Mouse (Mus musculus): ENCODE measurements around the gene Trpv3.

Gene Trpv3

DNA sequence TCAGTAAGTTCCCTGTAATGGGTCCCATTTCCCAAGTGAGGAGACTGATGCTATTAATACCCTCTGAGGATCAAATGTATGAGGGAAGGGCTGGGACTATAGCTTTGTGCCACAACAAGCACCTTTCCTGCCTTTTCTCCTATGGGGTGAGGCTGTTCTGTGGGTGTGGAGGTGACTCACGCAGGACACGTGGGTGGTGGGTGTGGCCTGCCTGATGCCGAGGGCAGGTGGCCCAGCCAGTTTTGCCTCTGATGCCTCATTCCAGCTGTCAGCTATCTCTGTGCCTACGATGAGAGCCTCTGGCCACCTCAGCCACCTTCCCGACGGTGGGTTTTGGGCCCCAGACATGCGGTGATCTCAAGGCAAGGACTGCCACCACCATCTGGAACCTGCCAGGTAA lies at the start of gene Trpv3:
Gene Trpv3, plus strand, starts transcription at position 122 of the 400 bp plus-strand sequence.
- DNase-seq (ENCODE audit: low spot score), result no peak

DNA sequence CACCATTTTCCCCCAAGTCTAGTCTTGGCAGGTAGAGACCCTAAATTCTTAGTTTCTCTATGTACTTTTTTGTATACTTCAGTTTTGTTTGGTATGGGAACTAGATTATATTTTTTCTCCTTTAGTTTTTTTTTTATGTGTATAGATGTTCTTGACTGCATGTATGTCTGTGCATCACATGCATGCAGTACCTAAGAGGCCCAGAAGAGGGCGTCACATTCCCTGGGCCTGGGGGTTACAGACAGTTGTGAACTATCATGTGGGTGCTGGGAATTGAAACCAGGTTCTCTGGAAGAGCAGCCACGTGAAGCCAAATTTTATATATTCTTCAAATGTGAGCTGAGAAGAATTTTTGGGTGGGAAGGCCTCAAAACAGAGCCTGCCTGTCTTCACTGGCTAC lies 47.5 kb upstream of the Trpv3 start:
- DNase-seq (ENCODE audit: low spot score), result no peak

DNA sequence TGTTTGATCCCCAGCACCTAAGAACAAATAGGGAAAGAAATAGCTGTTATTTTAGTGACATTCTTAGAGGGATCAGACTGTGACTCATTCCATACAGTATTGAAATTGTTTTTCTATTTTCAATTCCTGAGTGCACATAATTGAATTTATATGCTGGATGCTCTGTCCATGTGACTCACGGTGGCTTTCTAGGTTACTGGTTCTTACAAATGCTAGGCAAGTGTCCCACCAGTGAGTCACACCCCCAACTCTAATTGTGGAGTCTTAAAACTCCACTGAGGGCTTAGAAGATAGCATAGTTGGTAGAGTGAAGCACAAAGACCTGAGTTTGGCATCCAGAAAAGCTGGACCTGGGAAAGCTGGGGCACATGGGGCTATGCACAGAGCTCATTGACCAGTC lies 46.5 kb upstream of the Trpv3 start:
- DNase-seq (ENCODE audit: low spot score), result no peak

DNA sequence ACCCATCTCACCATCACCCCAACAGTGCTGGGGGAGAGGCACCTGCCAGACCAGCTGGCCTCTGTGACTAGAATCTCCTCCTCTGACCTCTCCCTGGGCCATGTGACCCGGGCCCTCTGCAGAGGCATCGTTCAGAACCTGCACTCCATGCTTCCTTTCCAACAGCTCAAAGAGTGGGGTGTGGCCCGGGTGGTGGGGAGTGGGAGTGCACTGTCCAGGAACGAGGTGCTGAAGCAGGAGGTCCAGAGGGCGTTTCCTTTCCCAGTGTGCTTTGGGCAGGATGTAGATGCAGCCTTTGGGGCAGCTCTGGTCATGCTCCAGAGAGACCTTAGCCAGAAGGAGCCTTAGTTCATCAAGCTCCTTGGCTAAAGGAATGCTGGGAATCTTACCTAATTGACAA lies 44.3 kb upstream of the Trpv3 start:
- no peak for DNase-seq (ENCODE audit: low spot score)

DNA sequence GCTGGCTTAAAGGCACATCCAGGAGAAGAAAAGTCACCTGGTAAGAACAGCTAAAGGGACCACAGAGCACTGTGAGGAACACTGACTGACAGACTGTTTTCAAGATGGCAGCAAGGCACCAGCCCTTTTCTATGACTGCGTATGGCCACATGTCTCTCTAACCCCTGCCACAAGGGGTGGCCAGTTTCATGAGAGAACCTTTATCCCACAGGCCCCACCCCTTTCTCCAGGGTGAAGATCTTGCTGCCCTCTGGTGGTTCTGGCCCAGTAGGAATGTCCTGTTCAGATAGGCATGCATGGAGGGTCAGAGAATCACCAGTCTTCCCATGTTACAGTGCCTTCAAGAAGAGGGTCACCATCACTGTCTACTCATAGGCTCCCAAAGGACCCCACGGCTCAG lies 43.2 kb upstream of the Trpv3 start:
- no peak for DNase-seq (ENCODE audit: low spot score)

DNA sequence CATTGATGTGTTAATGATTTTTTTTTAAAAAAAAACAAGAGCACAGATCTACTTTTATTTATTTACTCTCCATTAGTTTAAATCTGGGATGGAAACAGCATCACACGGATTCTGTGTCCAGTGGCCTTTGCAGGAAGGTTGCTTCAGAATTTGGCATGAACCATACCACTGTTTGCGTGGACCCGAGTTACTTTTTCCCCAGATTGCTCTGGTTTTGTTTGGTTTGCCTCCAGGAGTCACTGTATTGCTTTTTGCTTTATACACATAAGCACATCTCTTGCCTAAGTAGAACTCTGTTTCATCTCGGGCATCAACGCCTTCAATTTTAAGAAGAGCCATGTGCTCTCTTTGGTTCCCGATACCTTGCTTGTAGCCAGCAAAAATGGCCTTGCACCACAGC lies 41.3 kb upstream of the Trpv3 start:
- no peak for DNase-seq (ENCODE audit: low spot score)

DNA sequence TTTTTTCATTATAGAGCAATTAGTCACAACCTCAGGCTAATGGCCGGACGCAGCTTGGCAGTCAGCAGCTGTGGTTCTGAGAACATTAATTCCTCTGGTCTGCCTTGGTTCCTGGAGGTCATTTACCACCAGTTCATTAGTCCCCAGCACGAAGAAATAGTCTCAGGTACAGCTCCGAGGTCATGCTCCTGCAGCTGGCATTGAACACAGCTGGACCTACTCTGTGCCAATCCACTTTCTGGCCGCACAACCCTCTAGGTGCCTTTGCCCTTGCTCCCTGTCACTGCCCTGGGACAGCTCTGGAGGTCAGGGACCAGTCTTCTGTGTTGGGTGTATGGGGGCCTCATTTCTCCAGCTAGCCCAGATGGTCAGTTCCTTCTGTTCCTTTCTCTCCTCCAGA lies 38.3 kb upstream of the Trpv3 start:
- DNase-seq (ENCODE audit: low spot score), result no peak

DNA sequence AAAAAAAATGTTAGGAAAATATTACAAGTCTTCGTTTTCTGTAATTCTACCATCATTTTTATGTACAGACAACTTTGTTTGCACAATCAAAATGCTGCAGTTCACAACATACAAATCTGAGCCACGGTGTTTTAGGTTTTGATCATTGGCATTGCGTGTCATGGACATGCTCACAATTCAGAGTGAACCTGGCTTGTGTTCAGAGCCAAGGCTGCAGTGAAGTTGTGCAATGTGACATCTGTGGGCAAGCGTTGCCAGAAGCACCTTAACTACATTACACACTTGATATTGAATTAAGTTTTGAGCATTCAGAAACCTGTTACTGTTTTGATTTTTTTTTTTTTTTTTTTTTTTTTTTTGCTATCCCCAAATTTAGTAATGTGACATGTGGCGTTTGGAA lies 37.1 kb upstream of the Trpv3 start:
- DNase-seq (ENCODE audit: low spot score), result no peak

DNA sequence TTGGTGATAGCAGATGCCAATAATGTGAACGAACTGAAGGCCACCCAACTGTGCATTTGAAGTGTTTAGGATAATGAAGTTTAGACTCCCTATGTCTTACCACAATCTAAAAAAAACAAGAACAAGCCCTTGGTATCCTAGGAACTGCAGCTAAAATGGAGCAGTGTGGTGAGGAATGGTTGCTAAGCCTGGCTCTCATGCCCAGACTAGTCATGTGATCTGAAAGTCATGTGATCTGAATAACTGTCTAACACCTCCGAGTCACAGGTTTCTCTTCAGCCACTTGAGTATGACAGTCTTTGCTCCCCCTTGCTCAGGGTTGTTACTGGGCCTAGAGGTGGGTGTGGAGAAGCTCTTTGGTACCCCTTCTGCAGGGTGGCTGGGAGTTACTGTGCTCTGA lies 34.7 kb upstream of the Trpv3 start:
- no peak for DNase-seq (ENCODE audit: low spot score)

DNA sequence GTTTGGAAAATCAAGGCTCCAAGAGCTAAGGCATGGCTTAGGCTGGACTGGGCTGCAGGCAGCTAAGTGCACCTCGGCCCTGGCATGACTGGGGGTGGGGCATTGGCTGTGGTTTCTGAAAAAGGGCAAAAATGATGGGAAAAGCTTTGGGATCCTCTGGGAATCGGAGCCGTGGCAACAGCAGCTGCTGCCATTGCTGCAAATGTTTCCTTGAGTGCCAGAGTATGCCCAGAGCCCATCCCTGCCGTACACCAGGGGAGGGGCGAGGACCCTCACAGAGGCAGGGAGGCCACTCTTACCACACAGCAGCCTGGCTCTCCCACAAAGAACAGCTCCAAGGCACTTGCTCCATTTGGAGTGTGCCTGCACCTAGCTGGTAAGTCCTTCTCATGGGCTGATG lies 33.2 kb upstream of the Trpv3 start, which contains the start of gene Trpv1:
Gene Trpv1, plus strand, starts transcription at position 301 of the 400 bp plus-strand sequence.
- no peak for DNase-seq (ENCODE audit: low spot score)

DNA sequence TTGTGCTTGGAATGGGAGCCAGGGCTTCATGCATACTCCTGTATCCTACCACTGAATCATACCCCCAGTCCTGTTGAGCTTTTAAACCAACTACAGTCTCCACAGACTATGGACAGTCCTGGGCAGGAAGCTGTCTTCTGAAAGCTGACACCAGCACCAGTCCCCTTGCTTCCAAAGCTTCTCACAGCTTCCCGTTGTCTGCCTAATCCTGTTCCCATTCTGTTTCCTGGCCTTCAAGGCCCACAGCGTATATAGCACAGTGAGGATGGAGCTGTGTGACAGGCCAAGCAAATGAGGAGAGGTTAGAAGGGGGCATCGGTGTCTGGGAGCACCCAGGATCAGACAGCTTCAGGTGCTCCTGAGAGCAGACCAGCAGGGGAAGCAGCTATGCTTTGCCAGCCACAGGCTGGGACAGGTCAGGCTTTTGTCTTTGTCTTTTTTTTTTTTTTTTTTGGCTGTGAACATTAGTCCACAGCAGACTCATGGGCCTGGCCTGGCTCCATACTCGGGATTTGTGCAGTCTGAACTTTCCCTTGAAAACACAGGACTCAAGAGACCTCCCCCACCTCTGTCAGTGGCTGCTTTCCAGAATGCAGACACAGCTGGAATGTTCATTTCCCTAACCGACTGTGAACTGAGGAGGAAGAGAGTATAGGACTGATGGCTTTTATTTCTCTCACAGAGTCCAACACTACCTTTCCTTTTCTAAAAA lies 31.0 kb upstream of the Trpv3 start:
- DNase-seq (ENCODE audit: low spot score), result no peak

DNA sequence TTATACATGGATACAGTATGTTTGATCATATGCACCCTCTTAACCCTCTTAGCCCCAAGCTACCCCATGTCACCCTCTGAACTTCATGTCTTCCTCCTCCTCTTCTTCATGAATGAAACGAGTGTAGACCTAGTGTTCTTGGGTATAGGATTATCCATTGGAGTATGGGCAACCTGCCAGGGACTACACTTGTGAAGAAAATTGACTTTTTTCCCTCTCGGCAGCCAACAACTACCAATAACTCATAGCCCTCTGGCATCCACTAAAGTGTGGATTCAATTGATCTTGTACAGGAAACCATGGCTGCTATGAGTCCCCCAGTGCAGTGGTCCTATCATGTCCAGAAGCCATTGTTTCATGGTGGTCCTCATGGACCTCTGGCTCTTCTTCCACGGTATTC lies 30.5 kb upstream of the Trpv3 start:
- no peak for DNase-seq (ENCODE audit: low spot score)

DNA sequence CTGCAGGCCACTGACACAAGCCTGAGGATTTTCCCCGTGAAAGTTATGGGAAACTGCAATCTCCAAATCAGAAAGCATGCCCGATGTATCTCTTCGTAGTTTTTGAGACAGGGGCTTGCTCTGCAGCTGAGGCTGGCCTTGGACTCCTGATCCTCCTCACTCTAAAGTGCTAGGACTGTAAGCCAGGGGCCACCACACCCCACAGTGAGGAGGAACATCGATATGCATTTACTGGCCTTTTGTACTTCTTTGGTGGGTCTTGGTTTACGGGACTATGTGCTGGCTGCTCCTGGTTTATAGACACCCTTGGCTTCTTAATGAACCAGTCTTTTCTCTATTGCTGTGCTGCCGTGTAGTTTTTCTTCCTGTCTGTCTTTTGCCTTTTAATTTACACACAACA lies 25.0 kb upstream of the Trpv3 start:
- DNase-seq (ENCODE audit: low spot score), result no peak

DNA sequence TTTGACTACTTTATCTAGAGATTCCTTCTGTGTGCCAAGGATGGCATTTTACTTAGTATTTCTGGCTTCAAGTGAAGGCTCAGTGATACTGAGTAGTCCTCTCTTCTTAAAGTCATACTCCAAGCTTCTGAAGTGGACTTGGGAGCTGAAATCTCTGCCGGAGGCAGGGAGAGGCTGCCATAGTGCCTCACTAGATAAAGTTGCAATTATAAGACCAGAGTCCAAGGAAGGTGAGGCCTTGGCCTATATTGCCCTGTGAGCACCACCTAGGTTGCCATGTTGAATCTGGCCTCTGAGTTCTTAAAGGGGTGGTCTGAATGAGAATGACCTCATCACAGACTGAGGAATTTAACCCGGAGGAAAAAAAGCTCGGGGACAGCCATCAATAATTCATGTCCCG lies 24.4 kb upstream of the Trpv3 start:
- DNase-seq (ENCODE audit: low spot score), result no peak

DNA sequence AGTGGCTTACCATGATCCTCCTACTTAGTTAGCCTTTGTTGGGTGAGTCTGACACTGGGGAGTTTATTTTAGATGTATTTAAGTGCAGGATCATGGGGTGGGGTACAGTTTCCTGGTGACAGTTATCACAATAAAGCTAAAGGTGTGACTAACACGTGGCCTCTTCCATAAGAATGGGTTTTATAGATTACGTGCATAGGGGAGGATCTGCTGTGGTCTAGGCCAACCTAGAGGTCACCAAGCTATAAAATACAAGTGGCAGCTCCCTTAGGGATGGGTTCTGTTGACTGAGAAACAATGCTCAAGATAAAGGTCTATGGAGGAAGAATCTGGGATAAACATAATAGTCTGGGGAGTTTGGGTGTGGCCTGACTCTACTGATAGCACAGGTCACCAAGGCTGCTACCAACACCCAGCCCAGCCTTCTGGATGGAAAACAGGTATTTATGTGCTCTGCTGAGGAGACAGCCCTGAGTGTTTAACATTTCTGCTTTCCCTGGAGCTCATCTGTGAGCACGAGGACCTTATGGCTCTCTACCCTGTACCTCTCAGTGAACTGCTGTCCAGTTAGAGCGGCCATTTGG lies 9.7 kb upstream of the Trpv3 start:
- DNase-seq (ENCODE audit: low spot score), result no peak

DNA sequence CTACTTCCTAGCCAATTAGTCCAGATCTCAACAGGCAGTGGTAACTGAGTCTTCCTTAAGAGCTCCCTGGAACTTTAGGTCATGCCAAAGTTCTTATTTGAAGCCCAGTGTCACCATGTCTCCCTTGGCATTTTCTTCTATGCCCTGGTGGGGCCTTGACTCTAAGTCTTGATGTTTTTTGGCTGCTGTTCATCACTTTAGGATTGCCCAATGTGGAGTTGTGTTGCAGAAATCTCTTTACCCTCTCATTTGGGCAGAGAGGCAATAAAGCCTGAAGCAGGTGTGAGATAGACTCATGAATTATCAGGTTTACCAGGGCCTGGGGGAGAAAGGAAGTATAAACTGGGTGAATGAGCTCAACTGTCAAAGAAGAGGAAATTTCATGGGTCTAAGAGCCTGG lies 8.5 kb upstream of the Trpv3 start:
- no peak for DNase-seq (ENCODE audit: low spot score)

DNA sequence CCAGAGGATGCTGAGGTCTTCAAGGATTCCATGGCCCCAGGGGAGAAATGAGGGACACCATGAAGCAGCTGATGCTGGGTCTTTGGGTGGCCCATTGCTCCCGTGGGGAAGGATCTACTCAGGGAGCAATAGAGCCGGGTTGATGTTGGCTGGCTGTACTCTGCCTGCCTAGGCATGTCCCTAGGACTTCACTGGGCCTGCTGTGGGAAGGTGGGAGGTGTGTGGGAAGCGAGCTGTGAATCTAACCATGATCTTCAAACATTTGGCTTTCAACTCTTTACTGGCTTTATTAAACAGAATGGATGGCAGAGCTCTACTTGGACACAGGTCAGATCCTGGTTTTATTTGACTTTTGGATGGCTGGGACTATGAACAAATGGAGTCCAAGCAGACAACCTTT lies 6.7 kb upstream of the Trpv3 start:
- no peak for DNase-seq (ENCODE audit: low spot score)

DNA sequence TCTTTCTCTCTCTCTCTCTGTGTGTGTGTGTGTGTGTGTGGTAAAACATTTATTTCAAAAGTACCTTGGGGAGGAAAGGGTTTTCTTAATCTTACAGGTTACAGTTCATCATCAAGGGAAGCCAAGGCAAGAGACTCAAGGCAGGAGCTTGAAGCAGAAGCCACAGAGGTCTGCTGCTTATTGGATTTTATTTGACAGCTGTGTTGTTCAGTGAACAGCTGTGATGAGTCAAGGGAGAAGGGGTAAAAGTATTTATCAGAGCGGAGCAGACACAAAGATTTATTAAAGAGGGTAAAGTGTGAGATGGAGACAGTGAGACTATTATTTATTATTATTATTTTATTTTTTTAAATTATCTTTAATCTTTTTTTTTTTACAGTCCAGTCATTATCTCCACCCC lies 5.8 kb upstream of the Trpv3 start:
- no peak for DNase-seq (ENCODE audit: low spot score)

DNA sequence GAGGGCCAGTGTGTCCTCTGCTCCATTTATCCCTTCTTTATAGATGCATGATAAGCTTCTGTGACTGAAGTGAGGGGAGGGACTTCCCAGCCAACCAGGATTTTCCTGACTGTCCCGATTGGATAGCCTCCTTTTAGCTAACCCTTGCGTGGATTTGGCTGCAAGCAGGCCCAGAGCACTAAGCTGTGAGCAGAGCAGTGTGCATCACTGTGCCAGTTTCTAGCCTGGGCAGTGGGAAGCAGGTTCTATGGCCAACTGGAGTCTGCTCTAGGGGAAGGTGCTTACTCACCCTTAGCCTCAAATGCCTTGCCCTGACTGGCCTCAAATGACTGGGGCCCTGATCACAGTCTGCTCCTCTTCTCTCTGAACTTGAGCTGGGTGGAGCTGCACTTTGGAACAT lies 7.6 kb downstream of the Trpv3 start:
- DNase-seq (ENCODE audit: low spot score), result no peak

DNA sequence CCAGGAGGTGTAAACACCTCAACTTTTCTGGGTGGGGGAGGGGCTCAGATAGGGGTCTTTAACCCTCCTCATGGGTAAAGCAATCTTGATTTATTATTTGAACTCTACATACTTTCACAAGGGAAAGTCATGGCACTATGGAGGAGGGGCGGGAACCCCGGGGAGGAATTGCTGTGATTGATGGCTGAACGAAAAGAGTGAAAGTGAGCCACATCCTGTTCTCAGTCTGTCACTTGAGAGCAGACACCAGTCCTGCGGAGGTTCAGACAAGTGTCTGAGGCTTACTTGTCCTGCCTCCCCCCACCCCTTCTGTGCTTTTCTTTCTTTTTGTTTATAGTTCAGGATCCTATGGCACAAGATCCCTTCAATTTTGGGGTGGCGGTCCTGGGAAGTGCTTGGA lies 13.5 kb downstream of the Trpv3 start:
- DNase-seq (ENCODE audit: low spot score), result no peak

DNA sequence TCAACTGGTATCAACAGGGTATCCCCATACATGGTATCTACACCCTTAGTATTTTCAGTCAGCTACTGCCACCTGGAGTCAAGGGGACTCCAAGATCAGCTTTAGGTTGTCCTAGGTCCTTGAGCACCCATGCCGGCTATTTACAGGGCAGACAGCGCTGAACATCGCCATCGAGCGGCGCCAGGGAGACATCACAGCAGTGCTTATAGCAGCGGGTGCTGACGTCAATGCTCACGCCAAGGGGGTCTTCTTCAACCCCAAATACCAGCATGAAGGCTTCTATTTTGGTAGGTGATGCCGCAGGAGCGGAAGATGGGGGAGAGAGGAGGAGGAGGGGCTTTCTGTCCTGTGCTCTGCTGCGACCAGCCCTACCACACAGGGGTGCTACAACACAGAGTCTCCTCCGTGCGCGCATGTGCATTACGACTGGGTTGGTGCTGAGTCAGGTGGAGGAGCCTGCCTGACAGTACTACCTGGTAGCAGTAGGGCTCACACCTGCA lies 14.4 kb downstream of the Trpv3 start:
- DNase-seq (ENCODE audit: low spot score), result peak; percentile 80

DNA sequence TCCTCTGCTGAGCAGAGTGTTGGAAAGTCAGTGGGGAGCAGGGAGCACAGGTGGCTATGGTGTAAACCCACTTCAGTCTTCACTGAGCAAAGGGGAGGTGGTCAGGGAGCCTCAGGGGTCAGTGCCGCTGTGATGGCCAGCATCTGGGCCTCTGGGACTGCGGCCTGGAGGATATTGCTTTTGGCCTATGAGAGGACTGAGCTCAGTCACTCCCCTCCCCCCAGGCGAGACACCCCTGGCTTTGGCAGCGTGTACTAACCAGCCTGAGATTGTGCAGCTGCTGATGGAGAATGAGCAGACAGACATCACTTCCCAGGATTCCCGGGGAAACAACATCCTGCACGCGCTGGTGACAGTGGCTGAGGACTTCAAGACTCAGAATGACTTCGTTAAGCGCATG lies 16.2 kb downstream of the Trpv3 start:
- DNase-seq (ENCODE audit: low spot score), result peak; percentile 33

DNA sequence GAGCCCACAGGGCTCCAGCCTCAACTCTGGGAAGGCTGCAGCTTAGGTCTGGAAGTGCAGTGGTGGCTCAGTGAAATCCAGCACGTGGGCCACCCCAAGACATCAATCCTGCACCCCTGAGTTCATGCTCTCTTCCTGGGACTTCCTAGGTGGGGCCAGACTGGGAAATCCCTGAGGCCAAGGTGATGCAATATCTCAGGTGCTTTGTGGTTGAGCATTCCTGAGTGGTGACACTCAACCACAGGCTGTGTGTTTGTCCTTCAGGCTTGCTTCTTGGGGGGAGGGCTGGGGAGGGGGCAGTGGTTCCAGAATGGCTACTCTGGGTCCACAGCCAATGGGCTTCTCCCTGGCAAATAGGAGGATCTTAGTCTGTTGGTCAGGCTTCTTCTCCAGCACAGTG lies 16.7 kb downstream of the Trpv3 start:
- DNase-seq (ENCODE audit: low spot score), result no peak

DNA sequence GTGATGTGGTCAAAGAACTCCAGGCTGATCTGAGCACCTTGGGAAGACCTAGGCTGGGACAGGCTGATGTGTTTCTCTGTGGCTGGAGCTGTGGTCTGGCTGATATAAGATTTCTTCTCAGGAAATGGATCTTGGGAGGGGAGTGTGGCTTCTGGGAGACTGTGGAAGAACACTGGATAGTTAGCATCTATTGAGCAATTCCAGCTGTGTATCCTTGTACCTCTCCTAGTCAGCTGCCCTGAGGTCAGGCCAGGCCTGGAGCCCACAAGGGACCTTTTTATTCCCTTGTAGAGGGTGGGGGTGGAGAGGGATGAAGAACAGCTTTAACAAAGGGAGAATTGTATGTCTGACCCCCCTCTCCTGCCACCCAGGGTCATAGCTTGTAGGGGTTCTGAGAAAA lies 17.2 kb downstream of the Trpv3 start:
- DNase-seq (ENCODE audit: low spot score), result peak; percentile 27

All from left cerebral cortex, adult 11 months (tissue).